Mouse (Mus musculus) ovary, postnatal 36 days (tissue): ENCODE results near the gene Mars.
A peak's percentile ranks its signal among the peaks of the same experiment; 100 is the strongest.
"Not testable (repeated sequence)": the region's sequence is repeated elsewhere in the genome, so short reads cannot be mapped to it uniquely, and the experiment has no call there.

Source experiments
- DNase-seq: peaks from one replicate; pipeline ENCODE4 v3.0.0; 2022; ENCODE audit warnings: low spot score, mixed read lengths

The Mars gene

DNA sequence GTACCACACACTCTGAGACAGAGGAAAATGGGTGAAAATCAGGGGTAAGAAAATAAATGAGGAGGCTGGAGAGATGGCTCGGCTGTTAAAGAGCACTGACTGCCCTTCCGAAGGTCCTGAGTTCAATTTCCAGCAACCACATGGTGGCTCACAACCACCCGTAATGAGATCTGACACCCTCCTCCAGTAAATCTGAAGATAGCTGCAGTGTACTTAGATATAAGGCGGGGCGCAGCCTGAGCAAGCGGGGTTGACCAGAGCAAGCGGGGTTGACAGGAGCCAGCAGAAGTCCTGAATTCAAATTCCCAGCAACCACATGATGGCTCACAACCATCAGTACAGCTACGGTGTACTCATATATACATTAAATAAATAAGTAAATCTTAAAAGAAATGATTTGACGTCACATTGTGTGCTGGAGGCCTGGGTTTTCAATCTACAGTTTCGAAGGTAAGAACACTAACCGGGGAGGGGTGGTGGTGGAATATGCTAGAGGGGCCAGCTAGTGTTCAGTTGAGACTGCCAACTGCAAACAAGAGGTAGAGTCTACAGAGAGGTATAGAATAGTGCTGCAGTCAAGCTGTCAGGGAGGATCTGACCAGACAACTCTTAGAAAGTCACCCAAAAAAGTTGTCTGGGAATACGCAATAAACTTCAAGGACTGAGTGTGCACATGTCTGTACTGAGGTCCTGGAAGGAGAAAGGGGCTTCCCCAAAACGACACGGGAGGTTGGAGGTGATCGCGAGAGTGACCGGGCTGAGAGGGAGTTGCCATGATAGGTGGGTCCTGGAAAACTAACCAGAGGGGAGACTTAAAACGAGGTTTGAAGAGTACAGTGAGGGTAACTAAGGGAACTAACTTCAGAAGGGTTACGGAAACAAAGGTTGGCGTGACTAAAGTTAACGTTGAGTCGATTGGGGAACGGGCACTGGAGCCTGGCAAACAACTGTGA, 787 bp downstream of the Mars start:
- DNase-seq = no peak

DNA sequence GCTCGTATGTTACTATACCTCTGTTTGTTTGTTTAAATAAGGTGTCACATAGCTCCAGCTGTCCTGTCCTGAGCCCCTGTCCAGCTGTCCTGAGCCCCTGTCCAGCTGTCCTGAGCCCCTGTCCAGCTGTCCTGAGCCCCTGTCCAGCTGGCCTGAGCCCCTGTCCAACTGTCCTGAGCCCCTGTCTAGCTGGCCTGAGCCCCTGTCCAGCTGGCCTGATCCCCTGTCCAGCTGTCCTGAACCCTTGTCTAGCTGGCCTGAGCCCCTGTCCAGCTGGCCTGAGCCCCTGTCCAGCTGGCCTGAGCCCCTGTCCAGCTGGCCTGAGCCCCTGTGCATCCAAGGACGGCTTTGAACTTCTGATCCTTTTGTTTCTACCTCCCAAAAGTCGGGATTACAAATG, 2.4 kb downstream of the Mars start:
- DNase-seq = not testable (repeated sequence)

DNA sequence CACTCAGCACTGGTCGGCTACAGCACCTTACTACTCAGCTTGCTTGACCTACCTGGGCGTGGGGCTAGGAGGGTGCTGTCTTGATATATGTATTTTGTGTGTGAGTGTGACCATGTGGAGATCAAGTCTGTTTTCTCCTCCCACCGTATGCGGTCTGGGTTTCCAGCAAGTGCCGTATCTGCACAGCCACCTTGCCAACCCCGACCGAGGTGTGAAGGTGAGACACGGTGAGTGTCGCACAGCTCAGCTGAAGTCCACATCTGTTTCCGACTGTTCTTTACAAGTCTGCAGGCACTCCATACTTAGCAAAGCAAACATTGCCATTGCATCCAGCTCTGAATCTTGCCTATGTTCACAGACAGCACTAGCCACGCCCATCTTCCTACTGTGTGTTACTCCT, 8.4 kb downstream of the Mars start:
- DNase-seq = no peak

DNA sequence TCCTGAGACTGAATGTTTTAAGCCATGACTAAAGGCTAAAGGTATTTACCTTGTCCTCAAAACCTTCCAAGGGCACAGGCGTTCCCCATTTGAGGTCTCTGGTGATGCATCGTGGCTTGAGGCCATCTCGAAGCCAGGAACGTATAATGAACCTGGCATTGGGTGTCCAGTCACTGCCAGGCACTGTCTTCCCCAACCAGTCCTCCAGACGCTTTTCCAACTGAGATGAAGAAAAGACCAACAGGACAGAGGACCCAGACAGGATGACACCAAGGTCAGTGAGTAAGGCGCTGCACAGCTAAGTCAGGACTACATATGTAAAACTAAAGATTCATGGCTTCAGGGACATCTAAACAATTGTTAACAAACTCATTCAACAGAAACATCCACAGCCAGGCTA, 11.2 kb downstream of the Mars start:
- no peak for DNase-seq

DNA sequence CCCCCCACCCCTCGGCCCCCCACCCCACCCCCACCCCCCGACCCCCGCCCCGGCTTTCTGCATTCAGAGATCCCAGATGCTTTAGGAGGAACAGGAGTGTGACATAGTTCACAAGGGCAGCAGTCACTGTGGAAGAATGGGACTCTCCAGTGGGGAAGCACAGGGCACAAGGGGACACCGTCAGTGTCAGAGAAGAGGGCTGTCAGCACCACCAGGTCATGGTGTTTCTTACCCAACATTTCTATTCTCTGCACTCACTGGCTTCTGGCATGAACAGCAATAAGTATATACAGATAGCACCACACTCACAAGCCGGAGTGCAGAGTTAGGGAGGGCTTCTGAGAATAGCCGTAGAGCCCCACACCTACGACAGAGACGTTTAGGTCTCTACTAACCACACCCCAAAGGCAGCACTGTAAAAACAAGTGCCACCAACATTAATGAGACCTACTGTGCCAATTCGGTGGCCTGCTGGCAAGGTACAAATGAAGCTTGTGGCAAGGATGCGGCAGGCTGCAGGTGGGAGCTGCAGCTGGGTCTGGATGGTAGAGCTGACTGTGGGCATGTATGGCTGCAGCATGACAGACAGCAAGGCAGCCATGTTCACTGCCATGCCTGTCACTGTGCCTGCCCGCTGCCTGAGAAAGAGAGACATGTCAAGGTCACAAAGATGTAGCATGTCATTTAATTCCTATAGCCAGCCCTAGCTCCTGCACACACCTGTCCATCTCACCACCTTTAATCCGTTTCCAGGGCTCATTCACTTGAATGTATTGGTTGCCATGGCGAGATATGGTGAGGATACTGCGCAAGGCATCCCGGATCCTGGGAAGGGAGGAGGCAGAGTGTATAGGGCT, 14.3 kb downstream of the Mars start:
- no peak for DNase-seq

DNA sequence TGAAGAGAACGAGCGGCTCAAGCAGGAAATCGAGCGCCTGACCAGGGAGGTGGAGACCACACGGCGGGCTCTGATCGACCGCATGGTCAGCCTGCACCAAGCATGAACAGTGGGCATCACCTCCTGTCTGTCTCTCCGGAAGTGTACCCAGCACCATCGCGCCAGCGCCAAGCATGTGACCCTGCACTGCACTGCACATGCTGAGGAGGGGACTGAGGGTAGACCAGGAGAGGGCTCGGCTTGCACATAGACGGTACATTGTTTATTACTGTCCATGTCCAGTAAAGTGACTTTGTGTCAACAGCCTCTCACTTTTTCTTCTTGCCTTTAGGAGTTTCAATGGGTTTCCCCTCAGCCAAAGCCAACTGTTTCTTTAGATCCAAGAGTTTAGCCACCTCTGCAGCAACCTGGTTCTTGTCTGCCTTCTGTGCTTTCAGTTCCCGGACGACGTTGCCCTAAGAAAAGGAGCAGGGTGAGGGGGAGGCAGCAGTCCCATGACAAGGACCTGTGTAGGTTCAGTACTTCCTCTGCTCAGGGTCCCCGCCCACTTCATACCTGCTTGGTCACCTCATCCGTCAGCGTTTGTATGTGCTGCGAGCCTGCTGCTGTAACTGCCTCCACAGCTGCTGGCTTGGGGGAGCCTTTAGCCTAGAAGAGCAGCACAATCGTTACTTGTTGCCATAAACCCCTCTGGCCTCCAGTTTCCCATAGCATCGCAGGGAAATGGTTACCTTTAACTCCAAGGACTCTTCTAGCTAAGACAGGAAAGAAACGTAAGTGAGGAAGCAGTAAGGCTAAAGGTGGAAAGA, 15.4 kb downstream of the Mars start:
- DNase-seq = no peak

DNA sequence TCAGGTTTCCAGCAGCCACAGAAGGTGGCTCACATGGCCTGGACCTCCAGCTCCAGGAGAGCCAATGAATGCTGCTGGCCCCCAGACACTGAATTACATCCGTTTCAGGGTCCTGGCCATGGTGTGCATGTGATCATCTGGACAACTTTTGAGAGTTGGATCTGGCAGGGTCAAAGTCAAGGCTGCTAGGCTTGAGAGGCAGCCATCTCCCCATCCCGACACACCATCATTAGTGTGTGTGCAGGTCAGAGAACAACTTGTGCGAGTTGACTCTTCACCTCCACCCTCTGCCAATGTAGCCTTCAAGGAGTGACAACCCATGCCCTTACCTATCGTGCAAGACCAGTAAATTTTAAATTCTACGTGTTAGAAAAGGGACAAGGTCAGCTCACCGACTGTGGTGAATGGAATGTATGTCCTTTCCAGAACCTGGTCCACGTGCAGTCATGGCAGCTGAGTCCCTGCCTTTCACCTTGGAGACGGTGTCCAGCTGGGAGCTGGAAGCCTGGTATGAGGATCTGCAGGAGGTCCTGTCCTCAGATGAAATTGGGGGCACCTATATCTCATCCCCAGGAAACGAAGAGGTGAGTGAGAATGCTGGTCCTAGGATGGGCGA, 16.6 kb downstream of the Mars start:
- DNase-seq = no peak

DNA sequence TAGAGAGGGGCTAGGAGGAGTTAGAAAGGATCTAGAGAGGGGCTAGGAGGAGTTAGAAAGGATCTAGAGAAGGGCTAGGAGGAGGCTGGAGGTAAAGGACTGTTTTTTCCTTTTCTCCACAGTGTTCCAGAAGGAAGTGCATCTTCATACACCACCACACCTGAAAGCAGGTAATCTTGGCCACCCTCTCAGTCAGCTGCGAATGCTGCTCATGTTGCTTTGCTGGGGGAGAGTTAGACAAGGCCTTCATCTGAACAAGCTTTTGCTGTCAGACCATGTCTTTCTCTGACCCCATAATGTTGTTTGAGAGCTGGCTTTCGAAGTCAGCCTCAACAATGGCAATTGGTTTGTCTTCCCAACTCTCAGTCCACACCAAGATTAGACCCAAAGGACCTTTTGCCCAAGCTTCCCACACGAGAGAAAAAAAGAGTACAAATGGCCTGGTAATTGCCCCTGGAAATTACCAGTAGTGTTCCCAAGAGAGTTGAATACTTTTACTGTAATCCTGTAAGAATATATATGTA, 17.9 kb downstream of the Mars start:
- DNase-seq = no peak

DNA sequence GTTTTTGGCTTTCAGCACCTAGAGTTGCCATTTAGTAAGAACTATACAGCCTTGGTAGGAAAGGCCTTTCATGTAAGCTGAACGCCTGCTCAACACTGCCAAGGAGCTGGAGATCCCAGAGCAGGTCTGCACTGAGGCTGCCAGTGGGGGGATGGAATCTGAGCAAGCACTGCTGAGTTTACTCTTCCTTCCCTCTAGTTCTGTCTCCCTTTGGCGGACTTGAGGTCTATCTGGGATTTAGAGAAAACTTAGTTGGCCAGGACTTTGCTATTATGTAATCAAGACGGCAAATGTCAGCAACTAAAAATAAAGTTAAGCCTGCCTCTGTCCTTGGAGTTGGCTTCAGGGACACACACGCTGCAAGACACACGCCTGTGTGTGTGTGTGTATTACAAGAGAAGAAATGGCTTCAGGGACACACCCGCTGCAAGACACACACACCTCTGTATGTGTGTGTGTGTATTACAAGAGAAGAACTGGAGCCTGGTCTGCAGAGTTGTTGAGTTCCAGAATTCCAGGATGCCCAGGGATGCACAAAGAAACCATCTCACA, 18.5 kb downstream of the Mars start:
- DNase-seq = no peak

DNA sequence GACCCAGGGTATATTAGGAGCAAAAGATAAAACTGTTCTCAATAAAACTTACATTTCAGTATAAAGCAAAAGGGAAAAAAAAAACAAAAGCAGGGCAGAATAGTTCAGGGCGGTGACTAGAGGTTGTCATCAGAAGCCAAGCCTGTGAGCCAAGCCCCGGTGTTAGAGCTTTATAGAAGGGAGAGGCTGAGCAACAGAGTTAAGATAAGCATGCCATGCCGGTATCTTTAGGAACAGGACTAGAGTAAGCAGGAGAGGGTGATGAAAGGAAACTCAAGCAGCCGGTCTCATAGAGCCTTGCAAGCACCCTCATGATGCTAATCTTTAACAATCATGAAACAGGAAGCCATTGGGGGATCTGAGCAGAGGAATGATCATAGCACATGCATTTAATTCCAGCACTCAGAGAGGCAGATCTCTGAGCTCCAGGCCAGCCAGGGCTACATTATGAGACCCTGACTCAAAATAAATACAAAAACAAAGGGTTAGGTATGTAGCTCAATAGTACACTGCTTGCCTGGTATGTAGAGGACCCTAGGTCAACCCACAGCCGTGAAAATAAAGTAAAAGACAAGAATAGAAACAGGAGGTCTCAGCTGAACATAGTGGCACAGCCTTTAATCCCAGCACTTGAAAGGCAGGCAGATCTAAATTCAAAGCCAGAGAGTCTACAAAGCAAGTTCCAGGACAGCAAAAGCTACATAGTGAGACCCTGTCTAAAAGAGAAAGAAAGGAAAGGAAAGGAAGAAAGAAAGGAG, 19.5 kb downstream of the Mars start:
- DNase-seq = no peak

DNA sequence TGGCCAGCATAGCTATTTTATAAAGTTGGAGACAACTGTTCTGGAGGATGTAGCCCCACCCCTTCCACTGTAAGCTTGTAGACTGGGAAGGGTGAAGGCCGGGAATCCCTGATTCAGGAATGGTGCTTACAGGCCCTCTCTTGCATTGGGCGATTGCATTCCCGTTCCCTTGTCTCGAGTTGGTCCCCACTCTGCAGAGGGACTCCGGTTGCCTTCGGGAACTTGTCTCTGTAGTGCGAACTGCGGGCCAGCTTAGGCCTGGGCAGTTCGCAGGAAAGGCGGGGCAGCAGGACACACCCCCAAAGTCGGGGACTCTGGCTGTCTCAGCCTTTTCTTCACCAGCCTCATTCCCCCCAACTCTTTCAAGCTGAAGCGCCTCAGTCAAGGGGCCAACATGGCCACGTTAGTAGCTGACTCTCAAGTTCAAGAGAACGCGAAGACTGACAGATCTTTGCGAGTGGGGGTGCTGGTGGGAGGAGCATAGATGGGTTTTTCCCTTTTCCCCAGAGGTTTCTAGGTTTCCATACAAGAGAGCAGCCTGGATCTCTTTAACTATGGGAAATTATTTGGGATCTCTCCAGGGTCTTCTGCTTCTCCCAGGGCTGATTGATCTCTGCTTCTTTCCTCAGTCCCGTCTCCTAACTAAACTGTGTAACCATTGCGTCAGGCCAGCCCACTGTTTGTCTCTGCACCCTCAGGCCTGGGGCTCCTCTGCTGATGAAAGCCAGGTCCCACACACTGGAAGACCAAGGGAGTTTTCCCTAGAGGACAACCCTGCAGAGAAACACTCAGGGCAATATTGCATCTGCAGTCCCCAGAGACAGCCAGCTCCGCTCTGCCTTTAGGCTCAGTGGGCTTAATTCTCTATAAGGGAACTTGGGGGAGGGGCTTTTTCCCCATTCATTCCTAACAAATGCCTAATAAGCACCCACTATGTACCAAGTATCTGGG, 20.4 kb downstream of the Mars start:
- peak; percentile 65 for DNase-seq

DNA sequence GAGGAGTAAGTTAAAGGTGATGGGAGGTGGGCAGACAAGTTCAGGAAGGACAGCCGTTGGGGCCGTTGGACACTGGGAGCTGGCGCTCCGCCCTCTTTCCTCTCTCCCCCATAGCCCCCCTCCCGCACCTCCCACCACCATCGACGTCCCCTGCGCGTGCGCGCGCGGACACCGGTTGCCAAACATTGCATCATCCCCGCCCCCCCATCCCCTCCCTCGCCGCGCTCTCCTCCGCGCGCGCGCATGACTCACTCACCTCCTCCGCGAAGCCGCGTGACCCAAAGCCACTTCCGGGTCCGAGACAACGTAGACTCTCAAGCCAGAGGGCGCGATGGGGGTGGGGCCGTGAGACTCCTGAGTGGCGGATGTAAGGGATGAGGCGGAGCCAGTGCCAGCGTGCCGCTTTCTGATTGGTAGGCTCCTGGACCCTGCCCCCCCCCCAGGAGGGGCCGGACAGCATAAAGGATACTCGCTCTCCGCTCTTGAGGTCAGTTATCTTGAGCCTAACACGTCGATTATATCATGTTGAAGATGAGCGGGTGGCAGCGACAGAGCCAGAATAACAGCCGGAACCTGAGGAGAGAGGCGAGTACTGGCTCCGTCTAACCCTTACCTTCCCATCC, 21.2 kb downstream of the Mars start:
- peak; percentile 100 for DNase-seq

DNA sequence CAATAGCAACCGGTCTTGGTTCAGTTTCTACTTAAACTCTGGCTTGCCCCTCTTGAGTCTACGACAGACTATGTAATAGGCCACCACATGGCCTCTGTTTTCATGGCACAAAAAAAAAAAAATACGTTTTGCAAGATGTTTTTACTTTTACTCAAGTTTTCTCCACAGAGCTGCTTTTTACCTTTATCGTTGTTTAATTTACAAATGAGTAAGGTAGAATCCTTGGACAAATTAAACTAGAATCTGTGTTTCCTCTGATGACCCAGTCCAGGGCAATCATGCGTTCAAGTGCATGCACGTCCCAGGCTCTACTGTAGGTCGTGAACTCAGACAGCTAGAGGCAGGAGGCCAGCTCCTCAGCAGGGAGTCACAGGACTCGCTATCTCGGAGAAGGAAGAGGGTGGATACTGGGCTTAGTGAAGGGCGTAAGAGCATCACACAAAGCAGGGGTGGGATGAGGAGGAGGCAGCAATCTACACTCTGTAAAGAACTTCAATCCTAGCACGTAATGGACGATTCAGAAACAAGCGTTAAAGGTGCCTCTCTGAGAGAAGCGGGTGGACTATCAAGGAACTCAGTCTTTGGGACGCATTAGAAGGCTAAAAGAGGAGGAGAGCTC, 21.9 kb downstream of the Mars start:
- DNase-seq = peak; percentile 50

DNA sequence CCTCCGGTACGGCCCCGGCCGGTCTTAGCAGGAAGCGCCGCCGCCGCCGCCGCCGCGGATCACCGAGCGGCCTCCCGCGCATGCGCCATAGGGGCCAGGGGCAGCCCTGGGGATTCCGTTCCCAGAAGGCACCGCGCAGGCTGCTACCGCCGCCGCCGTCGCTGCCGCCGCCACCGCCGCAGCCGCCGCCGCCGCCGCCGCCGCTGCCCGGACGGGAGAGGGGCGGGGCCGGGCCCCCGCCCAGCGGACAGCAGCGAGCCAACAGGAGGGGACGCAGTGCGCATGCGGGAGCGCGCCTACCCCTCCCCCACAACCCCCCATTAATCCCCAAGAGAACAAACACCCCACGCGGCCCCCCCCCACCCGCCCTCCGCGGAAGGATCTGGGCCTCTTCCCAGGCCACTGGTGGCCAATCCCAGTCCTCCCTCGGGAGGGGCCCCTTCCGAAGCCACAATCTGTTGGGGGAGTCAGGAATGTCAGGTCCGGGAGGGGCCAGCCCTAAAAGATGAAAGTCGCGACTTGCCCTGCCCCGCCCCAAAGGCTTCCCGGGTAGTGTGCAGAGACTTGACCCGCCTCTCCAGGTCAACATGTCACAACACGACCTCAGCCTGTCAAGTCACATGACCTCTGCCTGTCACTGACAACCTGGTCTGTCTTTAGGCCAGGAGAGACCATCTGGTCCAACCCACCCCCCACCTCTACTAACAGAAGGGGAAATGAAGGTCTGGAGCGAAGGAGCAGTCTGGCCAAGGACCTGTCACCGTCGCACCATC, 22.6 kb downstream of the Mars start, which contains the start of gene Mbd6:
Mbd6 (minus strand) TSS at position 219 of the 773 bp plus-strand sequence.
- peak; percentile 87 for DNase-seq

DNA sequence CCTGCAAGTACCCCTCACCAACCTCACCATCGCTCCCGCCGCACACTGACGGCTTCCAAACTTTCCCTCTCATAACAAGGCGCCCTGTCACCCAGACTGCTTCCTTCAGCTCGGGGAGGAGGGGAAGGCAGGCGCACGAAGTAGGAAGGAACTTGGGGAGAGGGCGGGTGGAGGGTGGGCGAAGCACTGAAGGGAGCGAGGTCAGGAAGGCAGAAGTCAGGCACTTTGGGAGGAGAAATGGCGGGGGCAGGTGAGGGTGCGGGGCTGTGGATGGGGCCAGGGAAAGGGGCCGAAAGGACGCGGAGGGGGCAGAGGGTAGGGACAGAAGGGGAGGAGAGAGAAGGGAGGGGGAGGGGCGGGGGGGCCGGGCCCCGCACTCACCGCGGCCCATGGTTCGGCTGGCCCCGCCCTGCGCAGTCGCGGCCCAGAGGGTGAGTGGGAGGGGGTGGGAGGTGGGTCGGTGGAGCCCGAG, 23.2 kb downstream of the Mars start:
- no peak for DNase-seq

DNA sequence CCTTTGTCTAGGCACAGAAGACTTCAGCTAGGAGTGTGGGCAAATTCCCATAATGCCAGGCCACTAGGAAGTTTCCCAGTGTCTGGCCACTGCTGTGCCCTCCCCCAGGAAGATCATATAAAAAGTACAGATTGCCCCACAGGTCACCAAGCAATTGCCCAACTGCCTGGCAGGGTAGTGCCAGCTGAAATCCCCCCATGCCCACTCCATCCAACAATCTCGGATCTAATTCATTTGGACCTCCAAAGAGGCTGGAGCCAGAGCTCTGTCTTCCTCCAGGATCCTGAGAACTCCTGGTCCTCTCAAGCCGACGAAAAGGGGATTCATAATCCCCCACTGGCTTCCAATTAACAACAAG, 23.7 kb downstream of the Mars start:
- DNase-seq = no peak

DNA sequence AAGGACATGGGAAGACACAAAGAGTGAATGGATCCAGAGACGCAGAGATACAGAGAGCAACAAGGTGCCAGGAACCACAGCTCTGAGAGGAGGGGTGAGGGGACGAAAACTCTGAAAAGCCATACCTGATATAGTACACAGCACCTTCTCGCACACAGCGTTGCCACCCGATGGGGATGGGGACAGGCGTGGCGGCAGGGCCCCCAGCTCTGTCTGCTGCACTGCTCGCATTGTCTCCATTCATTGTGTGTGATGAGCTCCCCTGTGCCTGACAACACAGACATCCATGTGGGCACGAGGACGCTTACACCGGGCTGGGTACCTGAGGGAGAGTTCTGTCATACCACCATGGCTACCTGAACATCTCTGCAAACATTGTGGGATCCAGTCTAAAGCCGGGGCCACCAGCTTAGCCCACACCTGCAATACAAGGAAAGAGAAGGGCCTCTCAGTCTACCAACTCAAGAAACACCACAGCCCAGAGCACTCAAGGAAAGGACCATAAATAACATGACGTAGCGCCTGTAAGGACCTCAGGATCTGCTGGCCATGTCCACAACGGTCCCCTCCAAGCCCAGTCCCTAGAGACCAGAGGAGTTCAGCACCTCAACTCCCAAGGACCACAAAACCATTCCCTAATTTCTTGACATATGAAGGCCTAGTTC, 24.2 kb downstream of the Mars start:
- no peak for DNase-seq
